Comparison of ENCODE assay signal across 14 mouse cellular contexts in the genomic region with DNA sequence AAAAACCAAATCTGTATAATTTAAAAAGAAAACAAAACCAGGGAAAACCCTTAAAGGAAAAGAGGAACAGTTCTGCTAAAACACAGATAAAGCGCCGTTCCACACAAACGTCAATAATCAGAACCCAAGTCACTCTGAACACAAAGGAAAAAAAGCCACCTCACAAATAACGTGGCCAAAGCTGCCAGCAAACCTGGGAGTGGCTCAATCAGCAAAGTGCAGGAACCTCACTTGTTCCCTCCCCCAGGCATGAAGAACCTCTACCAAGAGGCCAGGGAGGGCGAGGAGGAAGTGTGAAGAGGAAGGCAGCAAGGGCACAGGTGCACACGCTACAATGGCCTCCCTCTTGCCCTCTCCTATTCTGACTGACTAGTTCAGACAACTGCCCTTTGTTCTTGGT. TPM values are rescaled to one million over a fixed set of nuclear protein-coding genes. Genes with fewer than 3 reads are reported as not detected.
DNase-seq lines count a peak whose midpoint lies in the region; ATAC-seq and TF ChIP-seq lines count a peak whose summit lies in the region.
"Had no signal": no experiment of that assay in that cellular context is flagged by ENCODE, and none has a peak within 500 bp of the region (broad histone marks: within the 10 kb centered on the region; RNA-seq: fewer than 3 reads in every experiment).

No protein-coding gene starts in this region.

- TF ChIP-seq EP300 in liver, postnatal 0 days (IDR thresholded peaks at IDR 0.05; ENCODE audit: low read depth) = no peak

- peaks cover 38% of the 10 kb centered on the region for H3K36me3 ChIP-seq in liver, postnatal 0 days (replicated peaks; ENCODE audit: insufficient read depth, low read length)
- peaks cover under 1% of the 10 kb centered on the region; the same call in 1 of the 2 replicates for H3K36me3 ChIP-seq in splenic B cell, adult 2 months (ENCODE audit: control insufficient read depth, insufficient read depth, low read length, poor library complexity, severe bottlenecking)

- H3K4me2 ChIP-seq in liver, postnatal 0 days (ENCODE audit: low read depth, low read length) = no peak overlapping the region
- H3K4me2 ChIP-seq: kidney, embryonic 15.5 days; midbrain, embryonic 11.5 days; neural tube, embryonic 15.5 days had no signal

- no peaks in the 10 kb centered on the region for H3K27me3 ChIP-seq in liver, postnatal 0 days (ENCODE audit: insufficient read depth, low read length)
- H3K27me3 ChIP-seq in splenic B cell, adult 2 months (ENCODE audit: control insufficient read depth, insufficient read depth, low read length, poor library complexity, severe bottlenecking) = no peaks in the 10 kb centered on the region
- H3K27me3 ChIP-seq: kidney, embryonic 15.5 days; neural tube, embryonic 15.5 days had no signal

- H3K9me3 ChIP-seq in liver, postnatal 0 days (ENCODE audit: low read length) = no peaks in the 10 kb centered on the region
- H3K9me3 ChIP-seq: kidney, embryonic 15.5 days; neural tube, embryonic 15.5 days had no signal

- no peak overlapping the region for H3K4me3 ChIP-seq in liver, postnatal 0 days (ENCODE audit: low read depth, low read length)
- H3K4me3 ChIP-seq: kidney, embryonic 15.5 days; neural tube, embryonic 15.5 days had no signal

- peak overlapping the region; percentile 49; the same call in 1 of the 2 replicates for H3K27ac ChIP-seq in liver, postnatal 0 days (ENCODE audit: low read depth)
- H3K27ac ChIP-seq: kidney, embryonic 15.5 days; neural tube, embryonic 15.5 days had no signal

- peak; percentile 9 to 14 for DNase-seq in B cell, adult 2 months
- no peak for DNase-seq in liver, postnatal 0 days
- peak; percentile 39 for DNase-seq in splenic B cell, adult 2 months (ENCODE audit: low read depth, low spot score)
- no peak for DNase-seq in cerebellum, adult 8-10 months
- no peak for DNase-seq in layer of hippocampus, adult 9-11 months
- no peak for DNase-seq in cerebellum, adult 11-12 months
- DNase-seq: adrenal gland, postnatal 14 days; forebrain, postnatal 0 days had no signal

- TF ChIP-seq CTCF in liver, postnatal 0 days (IDR thresholded peaks at IDR 0.05; ENCODE audit: low read depth) = no peak

- peak; percentile 67 for ATAC-seq in common myeloid progenitor, adult 5-6 weeks (replicated peaks; ENCODE audit: low read depth, poor library complexity, severe bottlenecking)
- peak; percentile 47; the same call in 1 of the 2 replicates for ATAC-seq in liver, postnatal 0 days
- ATAC-seq in frontal cortex, adult (ENCODE audit: low TSS enrichment) = no peak
- ATAC-seq: forebrain, postnatal 0 days had no signal

- no peak overlapping the region for H3K9ac ChIP-seq in liver, postnatal 0 days (replicated peaks)
- H3K9ac ChIP-seq: forebrain, postnatal 0 days; kidney, embryonic 15.5 days; neural tube, embryonic 15.5 days had no signal

- peaks cover 22% of the 10 kb centered on the region for H3K4me1 ChIP-seq in liver, postnatal 0 days (ENCODE audit: insufficient read depth)
- H3K4me1 ChIP-seq: neural tube, embryonic 15.5 days had no signal

- 28% methylated on average over 6 of the region's 6 CpGs for WGBS in liver, postnatal 0 days (ENCODE audit: insufficient replicate concordance)

RNA-seq across cellular contexts. Expression of gene Vil1, which starts 26.4 kb away (rescaled TPM):
- total RNA-seq in common myeloid progenitor, adult 5-6 weeks (2017) = 0.05 TPM in 1 of 2 replicates, not detected in the other
- 0.13 and 0.19 TPM in 2 replicates for polyA plus RNA-seq in liver, postnatal 0 days (2015; fragmentation: Nextera tagmentation; extraction: Ambion mirVana)
- polyA plus RNA-seq: spleen, adult 2 months had no signal

RNA-seq across cellular contexts. Expression of gene Ctdsp1, which starts 44.3 kb away (rescaled TPM):
- total RNA-seq in common myeloid progenitor, adult 5-6 weeks (2017) = 31.6 and 48.0 TPM in 2 replicates
- polyA plus RNA-seq in liver, postnatal 0 days (2015; fragmentation: Nextera tagmentation; extraction: Ambion mirVana) = 40.0 and 40.4 TPM in 2 replicates

Comparison
In these comparisons a context has a peak if more than half of its experiments do, and no peak if none do; other contexts are left out.
1. DNase-seq: peak in B cell, adult 2 months (2 of 2) and splenic B cell, adult 2 months (single experiment); none in liver, postnatal 0 days (single experiment), cerebellum, adult 8-10 months (single experiment), layer of hippocampus, adult 9-11 months (single experiment) and cerebellum, adult 11-12 months (single experiment).